Mouse (Mus musculus): Measurements from ENCODE around the gene Syp. TPM values are rescaled to one million over a fixed set of nuclear protein-coding genes. Genes with fewer than 3 reads are reported as not detected.
A peak's percentile ranks its signal among the peaks of the same experiment; 100 is the strongest.

The Syp gene
- polyA plus RNA-seq, 1 experiment from 2014 or later, result 5.4 TPM

DNA sequence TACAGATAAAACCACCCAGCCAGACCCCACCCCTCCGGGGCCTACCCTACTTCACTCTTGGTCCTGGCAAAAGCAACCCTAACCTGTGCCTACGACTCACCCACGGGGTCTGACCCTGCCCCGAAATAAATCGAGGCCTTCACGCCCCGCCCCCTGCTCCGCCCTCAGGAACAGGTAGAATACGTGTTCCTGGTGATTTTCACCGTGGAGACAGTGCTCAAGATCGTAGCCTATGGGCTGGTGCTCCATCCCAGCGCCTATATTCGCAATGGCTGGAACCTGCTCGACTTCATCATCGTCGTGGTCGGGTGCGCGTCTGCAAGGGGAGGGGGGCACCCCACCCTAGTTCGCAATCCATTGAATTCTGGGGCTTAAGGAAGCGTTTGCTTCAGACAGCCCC is 28.2 kb upstream of the Syp start:
- H3K4me1 ChIP-seq (replicated peaks; ENCODE audit: control insufficient read depth, insufficient read depth, low read length), result no peaks in the 10 kb centered on the region
- TF ChIP-seq CTCF (IDR thresholded peaks at IDR 0.05; ENCODE audit: low read depth), result no peak
- H3K4me2 ChIP-seq (replicated peaks; ENCODE audit: low read depth), result peak overlapping the region; percentile 69
- peak overlapping the region; percentile 32 for H3K4me3 ChIP-seq (ENCODE audit: low read depth, low read length)
- H3K9me3 ChIP-seq (ENCODE audit: control insufficient read depth), result no peaks in the 10 kb centered on the region
- no peak overlapping the region for H3K27ac ChIP-seq (ENCODE audit: low read depth, low read length)
- no peak for ATAC-seq
- H3K36me3 ChIP-seq (ENCODE audit: control insufficient read depth, insufficient read depth), result no peaks in the 10 kb centered on the region
- H3K27me3 ChIP-seq (replicated peaks; ENCODE audit: control insufficient read depth, insufficient read depth, low read length), result no peaks in the 10 kb centered on the region
- H3K9ac ChIP-seq (ENCODE audit: low read depth, low read length), result no peak overlapping the region
- 32% methylated on average over 21 of the region's 21 CpGs for WGBS

DNA sequence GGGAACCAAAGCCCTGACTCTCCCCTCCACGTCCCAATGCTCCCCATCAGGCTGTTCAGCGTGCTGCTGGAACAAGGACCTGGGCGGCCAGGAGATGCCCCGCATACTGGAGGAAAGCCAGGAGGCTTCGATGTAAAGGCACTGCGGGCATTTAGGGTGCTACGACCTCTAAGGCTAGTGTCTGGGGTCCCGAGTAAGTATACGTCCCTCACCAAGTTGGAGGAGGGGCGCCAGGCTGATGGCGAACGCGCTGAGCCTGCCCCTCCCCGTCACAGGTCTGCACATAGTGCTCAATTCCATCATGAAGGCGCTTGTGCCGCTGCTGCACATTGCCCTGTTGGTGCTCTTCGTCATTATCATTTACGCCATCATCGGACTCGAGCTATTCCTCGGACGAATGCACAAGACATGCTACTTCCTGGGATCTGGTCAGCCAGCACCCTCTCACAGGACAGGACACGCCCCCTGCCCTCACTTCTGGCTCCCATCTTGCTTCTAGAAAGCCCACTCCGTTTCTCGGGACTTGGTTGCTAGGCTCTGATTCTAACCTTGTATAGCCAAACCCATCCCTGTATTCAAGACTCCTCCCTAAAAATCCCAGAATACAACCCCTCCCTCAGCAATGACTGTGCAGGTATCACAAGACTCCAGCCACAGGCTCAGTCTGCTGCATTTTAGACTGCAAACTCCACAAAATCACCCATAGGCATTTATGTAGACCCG is 27.6 kb upstream of the Syp start:
- Histone ChIP-seq H3K27ac (ENCODE audit: low read depth, low read length) (no peak overlapping the region), H3K36me3 (ENCODE audit: control insufficient read depth, insufficient read depth) (no peaks in the 10 kb centered on the region), H3K4me1 (replicated peaks; ENCODE audit: control insufficient read depth, insufficient read depth, low read length) (no peaks in the 10 kb centered on the region), H3K27me3 (replicated peaks; ENCODE audit: control insufficient read depth, insufficient read depth, low read length) (no peaks in the 10 kb centered on the region), H3K4me2 (replicated peaks; ENCODE audit: low read depth) (peak overlapping the region; percentile 69), H3K9ac (ENCODE audit: low read depth, low read length) (no peak overlapping the region), H3K9me3 (ENCODE audit: control insufficient read depth) (no peaks in the 10 kb centered on the region), H3K4me3 (ENCODE audit: low read depth, low read length) (peak overlapping the region; percentile 32)
- no peak for ATAC-seq
- 28% methylated on average over 24 of the region's 26 CpGs for WGBS
- TF ChIP-seq CTCF (IDR thresholded peaks at IDR 0.05; ENCODE audit: low read depth), result no peak

DNA sequence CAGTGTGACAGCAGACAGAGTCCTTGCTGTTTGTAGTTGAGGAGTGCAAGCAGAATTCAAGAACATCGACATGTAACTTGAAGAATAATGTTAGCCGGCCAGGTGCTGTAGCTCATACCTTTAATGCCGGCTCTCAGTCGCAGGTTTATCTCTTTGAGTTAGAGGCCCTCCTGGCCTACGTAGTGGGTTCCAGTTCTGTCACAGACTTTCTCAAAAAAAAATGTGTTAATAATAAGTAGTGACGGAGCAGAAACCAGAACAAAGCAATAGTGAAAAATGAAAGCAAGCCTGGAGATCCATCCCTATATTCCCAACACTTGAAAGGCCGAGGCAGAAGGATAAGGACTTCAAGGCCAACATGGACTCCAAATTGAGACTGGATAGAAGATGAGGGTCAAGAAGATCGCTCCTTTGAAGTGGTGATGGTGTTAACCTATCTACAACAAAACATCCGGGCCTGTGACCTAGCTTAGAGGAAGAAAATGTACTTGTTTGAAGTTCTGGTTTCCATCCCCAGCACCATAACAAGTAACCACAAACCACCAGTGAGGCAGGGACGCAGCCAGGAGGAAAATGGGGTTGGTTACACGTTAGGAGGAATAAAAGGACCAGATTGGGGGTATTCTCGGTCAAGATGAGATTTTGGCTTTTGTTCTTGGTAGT is 20.3 kb upstream of the Syp start:
- no peak overlapping the region for H3K27ac ChIP-seq (ENCODE audit: low read depth, low read length)
- TF ChIP-seq CTCF (IDR thresholded peaks at IDR 0.05; ENCODE audit: low read depth), result no peak
- no peaks in the 10 kb centered on the region for H3K4me1 ChIP-seq (replicated peaks; ENCODE audit: control insufficient read depth, insufficient read depth, low read length)
- H3K9ac ChIP-seq (ENCODE audit: low read depth, low read length), result no peak overlapping the region
- no peaks in the 10 kb centered on the region for H3K36me3 ChIP-seq (ENCODE audit: control insufficient read depth, insufficient read depth)
- 78% methylated on average over 12 of the region's 12 CpGs for WGBS
- H3K27me3 ChIP-seq (replicated peaks; ENCODE audit: control insufficient read depth, insufficient read depth, low read length), result no peaks in the 10 kb centered on the region
- no peak overlapping the region for H3K4me3 ChIP-seq (ENCODE audit: low read depth, low read length)
- no peaks in the 10 kb centered on the region for H3K9me3 ChIP-seq (ENCODE audit: control insufficient read depth)
- no peak for ATAC-seq
- H3K4me2 ChIP-seq (replicated peaks; ENCODE audit: low read depth), result no peak overlapping the region

DNA sequence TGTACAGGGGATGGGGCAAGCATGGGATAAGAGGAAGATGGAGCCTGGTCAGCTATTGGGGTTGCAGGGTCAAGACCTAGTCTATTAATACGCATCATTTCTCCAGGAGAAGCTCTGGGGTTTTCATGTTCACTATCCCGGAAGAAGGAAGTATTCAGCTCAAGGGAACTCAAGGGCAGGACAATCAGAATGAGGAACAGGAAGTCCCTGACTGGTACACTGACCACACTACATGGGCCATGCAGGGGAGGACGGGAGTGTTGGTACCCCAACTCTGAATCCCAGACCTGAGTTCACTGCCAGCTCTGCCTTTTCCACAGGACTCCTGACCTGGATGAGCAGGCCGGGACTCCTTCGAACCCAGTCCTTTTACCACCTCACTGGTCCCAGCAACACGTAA is 5.7 kb upstream of the Syp start:
- Histone ChIP-seq H3K9ac (ENCODE audit: low read depth, low read length) (no peak overlapping the region), H3K4me1 (replicated peaks; ENCODE audit: control insufficient read depth, insufficient read depth, low read length) (no peaks in the 10 kb centered on the region), H3K9me3 (ENCODE audit: control insufficient read depth) (no peaks in the 10 kb centered on the region), H3K36me3 (ENCODE audit: control insufficient read depth, insufficient read depth) (no peaks in the 10 kb centered on the region), H3K27me3 (replicated peaks; ENCODE audit: control insufficient read depth, insufficient read depth, low read length) (no peaks in the 10 kb centered on the region), H3K4me2 (replicated peaks; ENCODE audit: low read depth) (no peak overlapping the region), H3K4me3 (ENCODE audit: low read depth, low read length) (no peak overlapping the region), H3K27ac (ENCODE audit: low read depth, low read length) (no peak overlapping the region)
- WGBS, result 88% methylated on average over 6 of the region's 6 CpGs
- no peak for ATAC-seq
- no peak for TF ChIP-seq CTCF (IDR thresholded peaks at IDR 0.05; ENCODE audit: low read depth)

DNA sequence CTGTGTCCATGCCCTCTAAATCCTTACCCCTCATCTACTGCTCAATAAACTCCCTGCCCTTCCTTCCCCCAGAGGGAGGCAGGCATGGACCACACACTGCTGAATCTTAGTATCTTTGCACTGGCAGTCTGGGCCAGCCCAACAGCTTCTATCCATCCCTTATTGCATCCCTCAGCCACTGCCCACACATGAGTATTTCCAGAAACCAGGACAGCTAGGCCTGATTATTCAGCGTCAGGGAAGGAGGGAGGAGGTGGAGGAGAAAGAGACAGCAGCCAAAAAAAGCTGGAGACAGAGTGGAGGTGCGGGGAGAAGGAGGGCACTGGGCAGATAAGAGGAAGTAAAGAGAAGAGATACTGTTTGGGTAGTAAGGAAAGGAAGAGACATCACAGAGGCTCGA is 3.2 kb upstream of the Syp start:
- ATAC-seq, result no peak
- WGBS, result 66% methylated on average over 3 of the region's 3 CpGs
- H3K27me3 ChIP-seq (replicated peaks; ENCODE audit: control insufficient read depth, insufficient read depth, low read length), result no peaks in the 10 kb centered on the region
- H3K4me1 ChIP-seq (replicated peaks; ENCODE audit: control insufficient read depth, insufficient read depth, low read length), result no peaks in the 10 kb centered on the region
- no peak overlapping the region for H3K27ac ChIP-seq (ENCODE audit: low read depth, low read length)
- no peak for TF ChIP-seq CTCF (IDR thresholded peaks at IDR 0.05; ENCODE audit: low read depth)
- H3K4me3 ChIP-seq (ENCODE audit: low read depth, low read length), result no peak overlapping the region
- no peak overlapping the region for H3K9ac ChIP-seq (ENCODE audit: low read depth, low read length)
- H3K9me3 ChIP-seq (ENCODE audit: control insufficient read depth), result no peaks in the 10 kb centered on the region
- no peaks in the 10 kb centered on the region for H3K36me3 ChIP-seq (ENCODE audit: control insufficient read depth, insufficient read depth)
- no peak overlapping the region for H3K4me2 ChIP-seq (replicated peaks; ENCODE audit: low read depth)

DNA sequence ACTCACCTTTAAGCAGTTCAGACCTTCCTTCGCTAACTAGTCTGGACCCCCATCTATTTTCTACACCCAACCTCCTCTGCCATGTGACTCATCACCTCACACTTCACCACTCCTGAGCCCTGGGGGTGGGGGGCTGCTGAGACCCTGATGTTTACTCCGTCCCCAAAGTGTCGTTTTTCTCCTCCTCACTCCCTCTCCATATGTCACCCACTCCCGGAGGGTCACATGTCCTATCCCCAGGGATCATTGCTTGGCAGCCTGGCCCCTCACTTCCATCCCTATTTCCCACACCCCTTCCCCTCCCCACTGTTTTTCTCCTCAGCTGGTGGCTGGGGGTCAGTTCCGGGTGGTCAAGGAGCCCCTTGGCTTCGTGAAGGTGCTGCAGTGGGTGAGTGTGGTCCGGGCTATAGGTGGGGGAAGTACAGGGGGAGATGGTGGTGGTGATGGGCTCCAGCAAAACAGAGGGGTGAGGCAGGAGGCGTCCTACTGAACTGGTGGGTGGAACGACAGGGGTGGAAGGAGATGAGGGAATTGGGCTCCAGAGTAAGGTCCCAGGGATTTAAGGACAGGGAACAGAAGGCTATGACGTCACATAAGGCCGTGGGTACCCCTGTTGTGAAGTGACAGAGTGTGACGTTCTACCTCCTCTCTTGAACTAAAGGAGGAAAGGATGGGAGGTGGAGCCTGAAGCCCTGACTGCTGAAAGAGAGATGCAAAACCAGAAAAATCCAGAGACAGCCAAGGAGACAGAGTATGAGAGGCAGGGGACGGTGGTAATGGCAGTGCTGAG is 1.5 kb downstream of the Syp start:
- WGBS, result 23% methylated on average over 13 of the region's 13 CpGs
- Histone ChIP-seq H3K27ac (ENCODE audit: low read depth, low read length) (no peak overlapping the region), H3K27me3 (replicated peaks; ENCODE audit: control insufficient read depth, insufficient read depth, low read length) (no peaks in the 10 kb centered on the region), H3K9ac (ENCODE audit: low read depth, low read length) (no peak overlapping the region), H3K9me3 (ENCODE audit: control insufficient read depth) (no peaks in the 10 kb centered on the region), H3K4me3 (ENCODE audit: low read depth, low read length) (no peak overlapping the region), H3K4me1 (replicated peaks; ENCODE audit: control insufficient read depth, insufficient read depth, low read length) (no peaks in the 10 kb centered on the region), H3K4me2 (replicated peaks; ENCODE audit: low read depth) (no peak overlapping the region), H3K36me3 (ENCODE audit: control insufficient read depth, insufficient read depth) (no peaks in the 10 kb centered on the region)
- no peak for TF ChIP-seq CTCF (IDR thresholded peaks at IDR 0.05; ENCODE audit: low read depth)
- ATAC-seq, result no peak

Measured in intestine, postnatal 0 days (tissue).